Mouse (Mus musculus) lung, adult 2 months (tissue): ENCODE results near the gene Larp1b.

ENCODE experiments used
- CTCF ChIP-seq: fragments of 200-500 bp; IDR thresholded peaks from 2 replicates; pipeline ENCODE4 v1.5.1; 2011; ENCODE audit warnings: mild to moderate bottlenecking, low read length, control low read depth; ENCODE audit not compliant: insufficient read depth
- POLR2A ChIP-seq: fragments of 200-500 bp; IDR thresholded peaks from 2 replicates; pipeline ENCODE4 v1.6.1; 2011; ENCODE audit warnings: low read depth, mild to moderate bottlenecking, control low read depth, low read length, borderline replicate concordance; ENCODE audit errors: extremely low read depth

DNA sequence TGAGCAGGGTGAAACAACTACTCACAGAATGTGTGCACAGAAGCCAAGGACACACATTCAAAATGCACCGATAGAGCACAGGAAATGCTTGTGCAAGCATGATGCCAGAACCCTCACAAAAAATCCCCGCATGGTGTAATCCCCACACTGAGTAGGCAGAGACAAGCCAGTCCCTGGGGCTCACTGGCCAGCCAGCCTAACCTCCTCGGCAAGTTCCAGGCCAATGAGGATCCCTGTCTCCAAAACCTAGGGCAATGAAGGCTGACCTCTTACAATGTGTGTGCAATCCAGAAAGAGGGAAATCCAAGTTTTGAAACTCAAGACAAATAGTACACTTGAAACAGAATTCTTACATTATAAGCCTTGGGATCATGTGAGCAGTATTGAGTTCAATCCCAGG, 103.7 kb downstream of the Larp1b start:
- TF ChIP-seq CTCF: no peak
- no peak for TF ChIP-seq POLR2A
